Mouse (Mus musculus): ENCODE results near the gene Gm10306.

DNA sequence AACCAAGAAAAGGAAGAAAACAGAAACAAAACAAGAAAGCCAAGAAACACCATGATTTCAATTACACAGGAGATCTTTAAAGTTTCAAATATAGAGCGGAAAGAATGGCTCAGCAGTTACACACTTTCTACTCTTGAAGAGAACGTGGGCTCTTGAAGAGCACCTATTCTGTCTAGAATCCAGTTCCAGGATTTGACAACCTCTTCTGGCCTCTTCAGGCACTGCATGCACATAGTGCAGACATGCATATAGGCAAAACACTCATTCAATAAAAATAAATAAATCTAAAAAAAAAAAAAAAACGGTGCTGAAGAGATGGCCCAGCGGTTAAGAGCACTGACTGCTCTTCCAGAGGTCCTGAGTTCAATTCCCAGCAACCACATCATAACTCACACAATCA is 13.3 kb upstream of the Gm10306 start:
- no peak for TF ChIP-seq CTCF (IDR thresholded peaks at IDR 0.05)
- TF ChIP-seq EP300 (IDR thresholded peaks at IDR 0.05) = no peak
